In genomic region chr4:32238921-32239748, GRCm38 (mm10) we compare ENCODE assay signal across 8 mouse cellular contexts. TPM values are rescaled to one million over a fixed set of nuclear protein-coding genes. Genes with fewer than 3 reads are reported as not detected.
DNase-seq lines count a peak whose midpoint lies in the region; ATAC-seq and TF ChIP-seq lines count a peak whose summit lies in the region.

No protein-coding gene starts in this region.

- peak overlapping the region; percentile 97 for H3K4me2 ChIP-seq in intestine, embryonic 16.5 days (ENCODE audit: low read depth, low read length)
- H3K4me2 ChIP-seq in midbrain, postnatal 0 days (ENCODE audit: low read depth, low read length, poor library complexity, severe bottlenecking): peak overlapping the region; percentile 88

- ATAC-seq in granulocyte monocyte progenitor cell, adult 5-6 weeks (replicated peaks; ENCODE audit: poor library complexity, severe bottlenecking): peak; percentile 26
- peak; percentile 74 for ATAC-seq in intestine, embryonic 16.5 days
- peak; percentile 83 for ATAC-seq in midbrain, postnatal 0 days (ENCODE audit: low FRiP score)

- no peak for TF ChIP-seq CTCF in midbrain, postnatal 0 days (IDR thresholded peaks at IDR 0.05)

- H3K27ac ChIP-seq in intestine, embryonic 16.5 days (ENCODE audit: low read length): peak overlapping the region; percentile 90
- H3K27ac ChIP-seq in midbrain, postnatal 0 days (ENCODE audit: low read depth, low read length): peak overlapping the region; percentile 85

- WGBS in intestine, embryonic 16.5 days: under 1% methylated on average over 78 of the region's 100 CpGs
- 1% methylated on average over 42 of the region's 100 CpGs for WGBS in midbrain, postnatal 0 days

- peak overlapping the region; percentile 86 for H3K9ac ChIP-seq in intestine, embryonic 16.5 days (ENCODE audit: low read depth, low read length)
- H3K9ac ChIP-seq in midbrain, postnatal 0 days (replicated peaks; ENCODE audit: low read length, poor library complexity, severe bottlenecking): peak overlapping the region; percentile 76

- H3K36me3 ChIP-seq in intestine, embryonic 16.5 days (ENCODE audit: control insufficient read depth, insufficient read depth, low read length): no peaks in the 10 kb centered on the region
- no peaks in the 10 kb centered on the region for H3K36me3 ChIP-seq in midbrain, postnatal 0 days (ENCODE audit: insufficient read depth, low read length)

- H3K4me1 ChIP-seq in intestine, embryonic 16.5 days (ENCODE audit: control insufficient read depth, insufficient read depth, low read length): peaks cover 10% of the 10 kb centered on the region
- peaks cover 16% of the 10 kb centered on the region for H3K4me1 ChIP-seq in midbrain, postnatal 0 days (ENCODE audit: insufficient read depth, low read length)

- DNase-seq in layer of hippocampus, adult 11-12 months (ENCODE audit: low spot score): peak; percentile 53
- DNase-seq in layer of hippocampus, adult 9-10 months (ENCODE audit: low spot score): no peak
- DNase-seq in embryo, embryonic 10 days (ENCODE audit: low spot score): peak; percentile 75
- peak; percentile 60 for DNase-seq in liver
- peak; percentile 72 for DNase-seq in midbrain, postnatal 0 days (ENCODE audit: low spot score)
- peak; percentile 36 to 42 for DNase-seq in spleen, postnatal 14 days (ENCODE audit: low spot score in 2 of 2)

- H3K9me3 ChIP-seq in intestine, embryonic 16.5 days (ENCODE audit: control insufficient read depth, low read length): no peaks in the 10 kb centered on the region
- H3K9me3 ChIP-seq in midbrain, postnatal 0 days (ENCODE audit: low read length): no peaks in the 10 kb centered on the region

- peaks cover 10% of the 10 kb centered on the region; the same call in 1 of the 2 replicates for H3K27me3 ChIP-seq in intestine, embryonic 16.5 days (replicated peaks; ENCODE audit: control insufficient read depth, insufficient read depth, low read length)
- H3K27me3 ChIP-seq in midbrain, postnatal 0 days (ENCODE audit: insufficient read depth, low read length): no peaks in the 10 kb centered on the region

- peak overlapping the region; percentile 93 for H3K4me3 ChIP-seq in intestine, embryonic 16.5 days (ENCODE audit: low read length)
- H3K4me3 ChIP-seq in midbrain, postnatal 0 days (ENCODE audit: low read depth, low read length): peak overlapping the region; percentile 72

RNA-seq across cellular contexts. Expression of gene Bach2, which starts 0.5 kb away (rescaled TPM):
- 0.67 and 4.9 TPM in 2 replicates for total RNA-seq in granulocyte monocyte progenitor cell, adult 5-6 weeks (2014; fragmentation: Nextera tagmentation)
- total RNA-seq in granulocyte monocyte progenitor cell, adult 5-6 weeks (2017): under 0.01 and 0.17 TPM in 2 replicates
- 2.4 and 3.2 TPM in 2 replicates for polyA plus RNA-seq in intestine, embryonic 16.5 days (2015; fragmentation: Nextera tagmentation; extraction: Ambion mirVana)
- total RNA-seq in midbrain, postnatal 0 days (2014; rRNA removed): 15.9 and 16.0 TPM in 2 replicates
- 11.0 and 11.7 TPM in 2 replicates for polyA plus RNA-seq in midbrain, postnatal 0 days (2015; fragmentation: Nextera tagmentation; extraction: Ambion mirVana)

Comparison
In these comparisons a context has a peak if more than half of its experiments do, and no peak if none do; other contexts are left out.
1. ATAC-seq: peak in every context shown above with its lines; median percentile 83 in midbrain, postnatal 0 days; 74 in intestine, embryonic 16.5 days; 26 in granulocyte monocyte progenitor cell, adult 5-6 weeks.